Mouse (Mus musculus) liver, adult (tissue): Measurements from ENCODE around the gene Adamtsl1.

Experiments used
- GATA4 ChIP-seq: IDR thresholded peaks from 2 replicates; pipeline ENCODE4 v1.6.1; 2014; ENCODE audit warnings: mild to moderate bottlenecking, low read length; ENCODE audit not compliant: insufficient replicate concordance

Adamtsl1 gene

GRCm38 (mm10) chr4:85922741-85923140 is 408.8 kb downstream of the Adamtsl1 start:
- TF ChIP-seq GATA4, result no peak

GRCm38 (mm10) chr4:85932129-85932528 is 418.2 kb downstream of the Adamtsl1 start:
- no peak for TF ChIP-seq GATA4

DNA sequence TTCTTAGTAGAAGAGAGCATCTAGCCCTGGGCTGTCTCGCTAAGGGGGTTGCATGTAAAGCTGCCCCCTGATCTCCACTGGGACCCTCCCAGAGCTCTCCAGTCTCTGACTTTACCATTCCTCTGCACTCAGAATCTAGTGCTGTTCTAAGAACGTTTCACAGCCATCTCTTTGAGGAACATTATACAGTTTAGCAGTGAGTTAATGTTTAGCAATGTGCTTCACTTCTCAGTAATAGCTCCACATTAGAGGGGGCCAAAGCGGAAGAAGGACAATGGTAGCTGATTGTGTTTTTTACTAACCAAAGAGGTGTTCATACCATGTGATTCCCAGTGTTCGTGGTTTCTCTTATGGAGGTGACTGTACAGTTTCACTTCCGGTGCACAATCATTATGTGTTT is 425.5 kb downstream of the Adamtsl1 start:
- no peak for TF ChIP-seq GATA4

GRCm38 (mm10) chr4:85941857-85942256 is 427.9 kb downstream of the Adamtsl1 start:
- no peak for TF ChIP-seq GATA4

GRCm38 (mm10) chr4:85953590-85953989 is 439.6 kb downstream of the Adamtsl1 start:
- no peak for TF ChIP-seq GATA4

GRCm38 (mm10) chr4:85955387-85955786 is 441.4 kb downstream of the Adamtsl1 start:
- no peak for TF ChIP-seq GATA4

GRCm38 (mm10) chr4:85957266-85957665 is 443.3 kb downstream of the Adamtsl1 start:
- no peak for TF ChIP-seq GATA4

DNA sequence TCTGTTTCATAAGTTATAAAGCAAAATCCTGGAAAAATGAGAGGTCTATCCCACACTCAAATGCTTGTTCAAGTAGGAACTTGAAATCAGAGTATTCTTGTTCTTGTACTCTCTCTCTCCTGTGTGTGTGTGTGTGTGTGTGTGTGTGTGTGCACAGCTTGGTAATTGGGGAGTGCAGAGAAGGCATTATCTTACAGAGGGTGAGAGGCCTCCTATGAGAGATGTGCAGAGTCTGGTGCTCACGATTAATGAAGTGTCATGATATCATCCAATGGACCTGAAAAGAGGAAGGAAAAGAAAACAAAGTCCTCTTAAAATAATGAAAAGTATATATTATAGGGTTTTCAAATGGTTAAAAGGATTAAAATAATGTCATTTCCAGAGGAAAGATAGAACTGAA is 443.9 kb downstream of the Adamtsl1 start:
- TF ChIP-seq GATA4, result no peak

GRCm38 (mm10) chr4:85959019-85959418 is 445.0 kb downstream of the Adamtsl1 start:
- TF ChIP-seq GATA4, result no peak

- TF ChIP-seq GATA4, result no peak
Observed at GRCm38 (mm10) chr4:85976188-85976587, 462.2 kb downstream of the Adamtsl1 start.

DNA sequence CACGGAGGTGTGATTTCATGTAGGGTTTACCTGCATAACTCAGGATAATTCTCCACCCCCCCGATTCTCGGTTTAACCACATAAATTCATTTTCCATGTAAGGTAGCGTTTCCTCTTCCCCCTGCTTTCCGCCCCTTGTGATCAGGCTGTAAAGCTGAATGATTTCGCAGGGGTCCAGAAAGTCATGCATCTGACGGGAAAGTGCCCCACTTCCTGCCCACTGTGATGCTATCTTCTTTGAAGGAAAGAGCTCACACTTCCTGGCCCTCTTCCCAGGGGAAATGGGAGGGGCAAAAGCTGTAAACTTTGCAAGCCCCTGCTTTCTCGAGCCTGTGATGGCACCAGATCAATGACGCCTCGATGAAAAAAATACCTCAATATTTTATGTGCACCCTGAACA is 465.2 kb downstream of the Adamtsl1 start:
- TF ChIP-seq GATA4, result no peak

DNA sequence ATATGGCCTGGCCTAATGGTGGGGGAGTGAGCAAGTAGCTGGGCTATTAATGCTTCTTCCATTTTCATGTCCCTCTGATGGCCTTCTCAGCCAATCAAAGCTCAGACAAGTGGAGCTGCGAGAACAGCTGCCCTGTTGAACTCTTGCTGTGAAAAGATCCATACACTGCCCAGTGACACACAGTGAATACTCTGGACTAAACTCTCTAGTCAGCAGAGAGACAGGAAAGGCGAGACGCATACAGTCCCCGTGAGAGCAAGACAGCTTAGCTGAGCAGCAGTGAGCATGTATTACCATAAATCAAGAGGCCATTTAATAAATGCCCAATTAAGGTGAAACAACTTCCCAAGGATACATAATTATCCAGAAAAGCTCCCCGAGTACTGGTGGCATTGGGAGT is 492.6 kb downstream of the Adamtsl1 start:
- no peak for TF ChIP-seq GATA4

DNA sequence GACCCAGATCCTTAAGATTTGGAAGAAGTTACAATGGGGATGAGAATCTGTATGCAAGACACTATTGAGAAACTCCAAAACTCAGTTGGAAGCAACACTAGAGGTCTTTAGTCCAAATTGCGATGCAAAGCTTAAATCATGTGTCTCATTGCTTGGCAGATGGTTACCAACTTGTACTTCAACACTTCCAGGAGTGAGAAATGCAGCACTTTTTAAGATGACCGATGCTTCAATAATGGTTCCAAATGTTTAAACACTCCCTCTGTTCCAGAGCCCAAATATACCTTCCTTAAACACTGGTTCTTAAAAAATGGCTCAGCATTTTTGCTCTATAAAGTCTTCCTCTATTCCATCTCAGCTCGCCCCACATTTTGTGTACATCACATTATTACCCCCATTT is 499.7 kb downstream of the Adamtsl1 start:
- no peak for TF ChIP-seq GATA4

DNA sequence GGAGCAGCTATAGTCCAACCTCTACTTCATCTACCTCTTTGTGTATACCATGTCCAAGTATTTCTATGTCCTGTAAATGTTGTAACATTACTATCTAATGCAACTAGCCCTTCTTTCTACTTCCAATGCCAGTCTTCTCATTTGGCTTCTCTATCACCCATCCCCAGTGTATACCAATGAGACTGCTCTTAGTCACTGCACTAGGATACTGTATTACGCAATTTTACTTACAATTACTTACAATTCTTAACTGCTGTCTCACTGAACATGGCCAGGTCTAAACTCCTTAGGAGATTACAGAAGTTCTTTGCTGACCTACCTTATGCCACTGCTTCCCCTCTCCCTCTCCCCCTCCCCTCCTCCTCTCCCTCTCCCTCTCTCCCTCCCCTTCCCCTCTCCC is 505.0 kb downstream of the Adamtsl1 start:
- TF ChIP-seq GATA4, result no peak

DNA sequence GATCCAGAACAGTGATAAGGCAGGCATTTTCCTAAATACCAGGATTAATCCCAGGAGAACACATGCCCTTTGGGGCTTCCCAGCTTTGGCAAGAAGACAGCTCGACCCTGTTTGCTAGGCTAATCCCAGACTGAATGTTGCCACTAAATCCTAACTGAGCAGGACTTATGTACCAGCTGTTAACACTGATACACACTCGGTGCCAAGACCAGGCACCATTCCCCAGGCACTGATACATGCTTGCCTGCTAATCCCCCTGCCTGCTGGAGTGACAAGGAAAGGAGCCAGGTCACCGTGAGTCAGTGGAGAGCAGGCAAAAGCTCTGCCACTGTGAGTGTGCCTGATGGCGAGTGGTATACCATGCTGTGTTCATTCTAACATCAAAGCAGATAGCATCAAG is 505.6 kb downstream of the Adamtsl1 start:
- no peak for TF ChIP-seq GATA4

- TF ChIP-seq GATA4, result no peak
Observed at GRCm38 (mm10) chr4:86020372-86021090, 506.6 kb downstream of the Adamtsl1 start.

GRCm38 (mm10) chr4:86024573-86025160 is 510.7 kb downstream of the Adamtsl1 start:
- TF ChIP-seq GATA4, result no peak
